Mouse (Mus musculus): ENCODE results near the gene Ifnk. TPM values are rescaled to one million over a fixed set of nuclear protein-coding genes. Genes with fewer than 3 reads are reported as not detected.

The Ifnk gene
- total and polyA plus RNA-seq, 2 experiments: not detected

DNA sequence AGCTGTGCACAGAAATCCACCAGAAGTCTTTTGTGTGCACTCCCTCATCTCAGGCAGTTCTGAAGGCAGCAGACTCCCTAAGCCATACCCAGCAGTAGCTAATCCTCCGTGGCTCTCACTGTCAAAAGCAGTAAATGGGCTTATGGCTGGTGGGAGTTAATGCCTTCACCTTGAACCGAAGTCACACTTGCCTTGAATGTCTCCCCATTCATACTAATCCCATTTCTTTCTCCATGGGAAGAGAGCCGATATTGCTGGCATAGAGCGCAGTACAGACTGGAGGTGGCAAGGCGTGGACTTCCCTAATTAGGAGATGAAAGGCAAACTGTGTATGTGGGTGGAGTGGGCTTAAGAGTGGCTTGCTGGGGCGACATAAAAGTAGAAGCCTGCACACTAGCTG lies 35.9 kb upstream of the Ifnk start:
- WGBS: 92% methylated on average over 6 of the region's 6 CpGs
- Histone ChIP-seq H3K9ac (ENCODE audit: low read depth, low read length) (no peak overlapping the region), H3K27me3 (ENCODE audit: control insufficient read depth, insufficient read depth, low read length) (no peaks in the 10 kb centered on the region), H3K27ac (replicated peaks; ENCODE audit: insufficient read depth, low read depth, low read length) (no peak overlapping the region), H3K36me3 (ENCODE audit: control insufficient read depth, insufficient read depth, low read length) (no peaks in the 10 kb centered on the region), H3K4me1 (ENCODE audit: control insufficient read depth, insufficient read depth, low read length) (peaks cover 15% of the 10 kb centered on the region), H3K4me3 (ENCODE audit: insufficient read depth, low read depth, low read length) (no peak overlapping the region), H3K79me2 (ENCODE audit: control insufficient read depth, insufficient read depth, low read length) (peaks cover 33% of the 10 kb centered on the region; the same call in 1 of the 2 replicates)
- TF ChIP-seq CTCF (IDR thresholded peaks at IDR 0.05; ENCODE audit: low read depth, low read length) (no peak), POLR2A (IDR thresholded peaks at IDR 0.05; ENCODE audit: extremely low read depth, insufficient read depth, low read length) (no peak)
- DNase-seq (ENCODE audit: extremely low read depth, low read depth, low spot score): no peak

DNA sequence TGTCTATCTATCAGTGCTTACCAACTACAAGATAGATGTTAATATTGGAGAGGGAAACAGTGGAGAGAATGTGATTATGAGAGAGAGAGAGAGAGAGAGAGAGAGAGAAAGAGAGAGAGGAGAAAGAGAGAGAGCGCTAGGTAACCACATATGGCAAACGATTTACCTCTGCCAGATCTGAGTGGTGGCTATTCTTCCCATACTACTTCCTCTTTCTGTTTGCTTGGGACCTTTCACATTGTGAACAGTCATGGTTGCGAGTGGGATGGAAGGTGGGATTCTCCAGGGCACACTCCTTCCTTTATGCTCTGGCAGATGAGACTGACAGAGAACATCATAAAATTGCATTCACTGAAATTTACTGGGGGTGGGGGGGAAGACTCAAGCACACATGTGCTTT lies 34.7 kb upstream of the Ifnk start:
- no peak for DNase-seq (ENCODE audit: extremely low read depth, low read depth, low spot score)
- Histone ChIP-seq H3K27ac (replicated peaks; ENCODE audit: insufficient read depth, low read depth, low read length) (no peak overlapping the region), H3K4me1 (ENCODE audit: control insufficient read depth, insufficient read depth, low read length) (peaks cover 20% of the 10 kb centered on the region), H3K79me2 (ENCODE audit: control insufficient read depth, insufficient read depth, low read length) (peaks cover 29% of the 10 kb centered on the region; the same call in 1 of the 2 replicates), H3K36me3 (ENCODE audit: control insufficient read depth, insufficient read depth, low read length) (no peaks in the 10 kb centered on the region), H3K27me3 (ENCODE audit: control insufficient read depth, insufficient read depth, low read length) (no peaks in the 10 kb centered on the region), H3K9ac (ENCODE audit: low read depth, low read length) (no peak overlapping the region), H3K4me3 (ENCODE audit: insufficient read depth, low read depth, low read length) (no peak overlapping the region)
- no peak for TF ChIP-seq CTCF (IDR thresholded peaks at IDR 0.05; ENCODE audit: low read depth, low read length)
- TF ChIP-seq POLR2A (IDR thresholded peaks at IDR 0.05; ENCODE audit: extremely low read depth, insufficient read depth, low read length): no peak
- WGBS: 89% methylated on average over 3 of the region's 3 CpGs

DNA sequence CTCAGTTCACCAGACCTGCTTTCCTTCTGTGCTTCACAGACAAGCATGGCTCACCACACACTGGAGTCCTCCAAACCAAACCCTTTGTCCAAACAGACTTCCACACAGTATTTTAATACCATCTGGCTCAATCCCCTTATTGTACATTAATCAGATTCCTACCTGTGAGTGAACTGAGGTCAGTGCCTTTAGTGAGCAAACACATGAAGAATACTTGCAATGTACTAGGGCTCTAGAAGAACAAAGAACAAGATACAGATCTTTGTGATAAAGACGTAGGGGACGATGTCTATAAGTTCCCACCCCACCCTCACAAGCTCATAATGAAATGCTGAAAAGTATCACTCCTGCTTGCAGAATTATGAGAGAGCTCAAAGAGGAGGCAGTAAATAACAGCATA lies 33.0 kb upstream of the Ifnk start:
- no peak for TF ChIP-seq CTCF (IDR thresholded peaks at IDR 0.05; ENCODE audit: low read depth, low read length)
- TF ChIP-seq POLR2A (IDR thresholded peaks at IDR 0.05; ENCODE audit: extremely low read depth, insufficient read depth, low read length): no peak
- H3K27ac ChIP-seq (replicated peaks; ENCODE audit: insufficient read depth, low read depth, low read length): no peak overlapping the region
- peaks cover 29% of the 10 kb centered on the region; the same call in 1 of the 2 replicates for H3K79me2 ChIP-seq (ENCODE audit: control insufficient read depth, insufficient read depth, low read length)
- WGBS: 52% methylated on average over 2 of the region's 2 CpGs
- H3K4me3 ChIP-seq (ENCODE audit: insufficient read depth, low read depth, low read length): no peak overlapping the region
- DNase-seq (ENCODE audit: extremely low read depth, low read depth, low spot score): no peak
- peaks cover 11% of the 10 kb centered on the region for H3K4me1 ChIP-seq (ENCODE audit: control insufficient read depth, insufficient read depth, low read length)
- H3K36me3 ChIP-seq (ENCODE audit: control insufficient read depth, insufficient read depth, low read length): no peaks in the 10 kb centered on the region
- H3K27me3 ChIP-seq (ENCODE audit: control insufficient read depth, insufficient read depth, low read length): no peaks in the 10 kb centered on the region
- H3K9ac ChIP-seq (ENCODE audit: low read depth, low read length): no peak overlapping the region

DNA sequence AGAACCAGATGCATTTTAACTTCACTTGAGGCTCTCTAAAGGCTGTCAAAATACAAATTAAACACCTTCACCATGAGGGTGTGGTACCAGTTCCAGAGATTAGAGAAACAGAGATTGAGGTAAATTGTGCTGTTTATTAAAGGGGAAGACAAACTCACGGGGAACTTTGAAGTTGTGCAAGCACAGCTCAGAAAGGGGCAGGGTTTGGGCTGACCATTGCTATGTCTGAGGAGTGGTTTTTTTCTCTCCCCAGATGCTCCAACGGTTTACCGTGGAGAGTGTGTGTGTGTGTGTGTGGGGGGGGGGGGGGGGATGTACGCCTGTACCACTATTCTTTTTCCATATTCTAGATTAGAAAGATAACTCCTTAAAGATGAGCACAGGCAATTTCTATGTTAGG lies 31.7 kb upstream of the Ifnk start:
- Histone ChIP-seq H3K4me1 (ENCODE audit: control insufficient read depth, insufficient read depth, low read length) (peaks cover 7% of the 10 kb centered on the region), H3K27ac (replicated peaks; ENCODE audit: insufficient read depth, low read depth, low read length) (no peak overlapping the region), H3K36me3 (ENCODE audit: control insufficient read depth, insufficient read depth, low read length) (no peaks in the 10 kb centered on the region), H3K9ac (ENCODE audit: low read depth, low read length) (no peak overlapping the region), H3K4me3 (ENCODE audit: insufficient read depth, low read depth, low read length) (no peak overlapping the region), H3K27me3 (ENCODE audit: control insufficient read depth, insufficient read depth, low read length) (no peaks in the 10 kb centered on the region), H3K79me2 (ENCODE audit: control insufficient read depth, insufficient read depth, low read length) (peaks cover 31% of the 10 kb centered on the region; the same call in 1 of the 2 replicates)
- TF ChIP-seq POLR2A (IDR thresholded peaks at IDR 0.05; ENCODE audit: extremely low read depth, insufficient read depth, low read length) (no peak), CTCF (IDR thresholded peaks at IDR 0.05; ENCODE audit: low read depth, low read length) (no peak)
- DNase-seq (ENCODE audit: extremely low read depth, low read depth, low spot score): no peak
- WGBS: 37% methylated on average over 4 of the region's 4 CpGs

DNA sequence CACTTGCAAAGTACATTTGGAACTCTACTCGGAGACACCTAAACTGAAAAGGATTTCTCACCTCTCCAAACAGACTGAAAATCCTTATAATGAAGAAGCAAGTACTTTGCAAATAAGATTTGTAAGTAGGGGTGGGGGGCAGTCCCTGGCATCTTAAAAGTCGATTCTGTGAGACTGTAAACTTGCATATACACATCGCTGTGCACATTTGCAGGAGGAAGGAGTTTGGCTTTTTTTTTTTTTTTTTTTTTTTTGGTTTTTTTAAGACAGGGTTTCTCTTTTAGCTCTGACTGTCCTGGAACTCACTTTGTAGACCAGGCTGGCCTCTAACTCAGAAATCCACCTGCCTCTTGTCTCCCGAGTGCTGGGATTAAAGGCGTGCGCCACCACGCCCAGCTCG lies 31.3 kb upstream of the Ifnk start:
- WGBS: 45% methylated on average over 8 of the region's 8 CpGs
- Histone ChIP-seq H3K36me3 (ENCODE audit: control insufficient read depth, insufficient read depth, low read length) (no peaks in the 10 kb centered on the region), H3K4me3 (ENCODE audit: insufficient read depth, low read depth, low read length) (no peak overlapping the region), H3K4me1 (ENCODE audit: control insufficient read depth, insufficient read depth, low read length) (peaks cover 5% of the 10 kb centered on the region), H3K27ac (replicated peaks; ENCODE audit: insufficient read depth, low read depth, low read length) (no peak overlapping the region), H3K27me3 (ENCODE audit: control insufficient read depth, insufficient read depth, low read length) (no peaks in the 10 kb centered on the region), H3K9ac (ENCODE audit: low read depth, low read length) (no peak overlapping the region), H3K79me2 (ENCODE audit: control insufficient read depth, insufficient read depth, low read length) (peaks cover 27% of the 10 kb centered on the region; the same call in 1 of the 2 replicates)
- TF ChIP-seq CTCF (IDR thresholded peaks at IDR 0.05; ENCODE audit: low read depth, low read length): no peak
- TF ChIP-seq POLR2A (IDR thresholded peaks at IDR 0.05; ENCODE audit: extremely low read depth, insufficient read depth, low read length): no peak
- no peak for DNase-seq (ENCODE audit: extremely low read depth, low read depth, low spot score)

DNA sequence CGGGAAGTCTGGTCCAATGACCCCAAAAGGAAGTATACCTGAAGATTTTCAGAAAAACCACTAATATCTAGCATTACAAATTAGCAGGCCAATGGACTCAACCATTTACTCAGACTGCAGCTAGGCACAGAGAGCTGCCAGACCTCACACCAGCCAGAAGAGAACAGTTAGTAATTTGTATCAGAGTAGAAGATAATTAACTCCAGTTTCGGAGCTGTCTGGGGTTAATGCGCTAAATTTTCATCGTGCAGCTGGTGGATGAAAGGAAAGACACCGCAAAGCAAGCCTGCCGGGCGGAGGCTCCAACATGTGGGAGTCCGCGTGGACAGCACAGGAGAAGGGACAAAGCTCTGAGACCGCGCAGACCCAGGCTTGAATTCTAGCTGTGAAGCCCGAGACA lies 30.8 kb upstream of the Ifnk start:
- Histone ChIP-seq H3K36me3 (ENCODE audit: control insufficient read depth, insufficient read depth, low read length) (no peaks in the 10 kb centered on the region), H3K79me2 (ENCODE audit: control insufficient read depth, insufficient read depth, low read length) (peaks cover 23% of the 10 kb centered on the region; the same call in 1 of the 2 replicates), H3K27me3 (ENCODE audit: control insufficient read depth, insufficient read depth, low read length) (no peaks in the 10 kb centered on the region), H3K27ac (replicated peaks; ENCODE audit: insufficient read depth, low read depth, low read length) (0 out of 2 replicates have a peak overlapping the region, but pooled peaks have one; percentile 0), H3K4me1 (ENCODE audit: control insufficient read depth, insufficient read depth, low read length) (peaks cover 7% of the 10 kb centered on the region), H3K4me3 (ENCODE audit: insufficient read depth, low read depth, low read length) (no peak overlapping the region), H3K9ac (ENCODE audit: low read depth, low read length) (no peak overlapping the region)
- 50% methylated on average over 12 of the region's 12 CpGs for WGBS
- no peak for DNase-seq (ENCODE audit: extremely low read depth, low read depth, low spot score)
- TF ChIP-seq POLR2A (IDR thresholded peaks at IDR 0.05; ENCODE audit: extremely low read depth, insufficient read depth, low read length): no peak
- TF ChIP-seq CTCF (IDR thresholded peaks at IDR 0.05; ENCODE audit: low read depth, low read length): no peak
